Mouse (Mus musculus) liver, embryonic 13.5 days (tissue): ENCODE data around the gene Olfr594. TPM values are rescaled to one million over a fixed set of nuclear protein-coding genes. Genes with fewer than 3 reads are reported as not detected.
"Not testable (repeated sequence)": the region's sequence is repeated elsewhere in the genome, so short reads cannot be mapped to it uniquely, and the experiment has no call there.

Experiments
- ATAC-seq: fragments of 200-750 bp; cut with Nextera tagmentation; 2 replicates; pipeline ENCODE4 v1.8.0; 2017; ENCODE audit warnings: low read depth, mild to moderate bottlenecking, moderate number of reproducible peaks, moderate library complexity
- DNase-seq: peaks from one replicate; pipeline ENCODE4 v3.0.0; 2022
- H3K27ac ChIP-seq: fragments of 300-500 bp; sonication (generic); 2 replicates; pipeline ENCODE4 v1.5.1; 2015; ENCODE audit warnings: moderate library complexity, mild to moderate bottlenecking, inconsistent platforms
- H3K27me3 ChIP-seq: fragments of 300-500 bp; sonication (generic); 2 replicates; pipeline ENCODE4 v1.6.1; 2015; ENCODE audit warnings: mild to moderate bottlenecking, inconsistent platforms
- H3K36me3 ChIP-seq: fragments of 300-500 bp; sonication (generic); 2 replicates; pipeline ENCODE4 v1.6.1; 2015; ENCODE audit warnings: mild to moderate bottlenecking, inconsistent platforms
- H3K4me1 ChIP-seq: fragments of 300-500 bp; sonication (generic); replicated peaks from 2 replicates; pipeline ENCODE4 v1.6.1; 2015; ENCODE audit warnings: inconsistent platforms
- H3K4me2 ChIP-seq: fragments of 300-500 bp; sonication (generic); 2 replicates; pipeline ENCODE4 v1.6.1; 2015; ENCODE audit warnings: inconsistent platforms, mild to moderate bottlenecking, moderate library complexity
- H3K4me3 ChIP-seq: fragments of 300-500 bp; sonication (generic); replicated peaks from 2 replicates; pipeline ENCODE4 v1.5.1; 2015; ENCODE audit warnings: mild to moderate bottlenecking, inconsistent platforms
- H3K9ac ChIP-seq: fragments of 300-500 bp; sonication (generic); 2 replicates; pipeline ENCODE4 v1.6.1; 2015; ENCODE audit warnings: mild to moderate bottlenecking, inconsistent platforms
- H3K9me3 ChIP-seq: fragments of 300-500 bp; sonication (generic); replicated peaks from 2 replicates; pipeline ENCODE4 v1.6.1; 2016; ENCODE audit warnings: inconsistent platforms
- WGBS: fragments of 180-500 bp; shearing (Covaris S2); methylation state at CpG from one replicate; pipeline ENCODE4 v1.1.7; 2015; ENCODE audit not compliant: insufficient replicate concordance; 5-methylcytosine and 5-hydroxymethylcytosine counted together
- microRNA-seq: library from miRNA; unstranded; fragments of <30 nt; microRNA quantifications from one replicate; pipeline ENCODE4, GENCODE M21; 2016
- polyA plus RNA-seq: library from polyadenylated mRNA; unstranded; fragments of >200 nt; fragmentation: Nextera tagmentation; extraction: Ambion mirVana; gene quantifications from 2 replicates; pipeline ENCODE4 v1.2.1, GENCODE M21; 2015

The Olfr594 gene
- not detected in 2 replicates for polyA plus RNA-seq

DNA sequence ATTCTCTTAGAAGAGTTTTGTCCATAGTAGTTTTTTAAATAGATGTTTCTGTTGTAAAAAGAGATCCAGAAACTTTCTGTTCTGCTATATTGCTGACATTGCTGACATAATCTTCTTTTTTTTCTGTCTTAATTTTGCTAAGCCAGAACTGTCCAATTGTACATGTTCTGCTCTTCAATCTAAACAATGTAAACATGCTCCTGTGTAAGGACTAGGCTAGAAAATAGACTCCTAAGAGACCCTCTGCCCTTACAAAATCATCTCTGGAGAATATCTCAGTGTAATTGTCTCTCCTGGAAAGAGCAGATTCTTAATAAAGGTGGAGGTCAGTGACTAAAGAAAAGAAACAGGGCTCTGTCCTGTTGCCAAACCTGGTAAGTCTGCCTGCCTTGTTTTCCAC, at the start of gene Olfr594:
Gene Olfr594 (plus strand): TSS at position 301 of the 400 bp plus-strand sequence.
- Histone ChIP-seq H3K27ac (no peak within 1 kb of the TSS), H3K9ac (no peak within 1 kb of the TSS), H3K36me3 (no peaks in the 10 kb centered on the region), H3K9me3 (no peaks in the 10 kb centered on the region), H3K27me3 (no peaks in the 10 kb centered on the region), H3K4me2 (no peak within 1 kb of the TSS), H3K4me1 (no peaks in the 10 kb centered on the region), H3K4me3 (no peak within 1 kb of the TSS)
- no peak for ATAC-seq
- DNase-seq, result no peak

- whole genome bisulfite sequencing, result 46% methylated on average over 5 of the region's 5 CpGs
These were observed 47.1 kb upstream of the Olfr594 start for GRCm38 (mm10) chr7:103169697-103170096.

DNA sequence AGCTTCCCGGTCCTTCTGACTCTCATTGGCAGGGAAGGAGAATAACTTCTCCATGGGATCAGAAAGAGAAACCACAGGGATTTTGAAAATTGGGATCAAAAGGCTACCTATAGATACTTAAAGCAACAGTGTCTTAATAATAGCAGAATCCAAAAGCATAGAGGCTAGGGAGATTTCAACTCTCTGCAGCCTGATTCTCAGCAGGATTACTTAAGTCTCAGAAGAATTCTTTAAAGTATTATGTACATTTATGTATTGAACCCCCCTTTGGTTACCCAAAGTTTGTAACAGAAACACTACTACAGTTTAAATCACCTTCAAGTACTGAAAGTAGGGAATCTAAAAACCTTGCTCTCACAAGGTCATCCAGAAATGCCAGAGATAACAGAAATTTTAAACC, 38.6 kb upstream of the Olfr594 start, which contains the start of gene Olfr591:
Gene Olfr591 (minus strand): TSS at position 101 of the 400 bp plus-strand sequence.
- no peak within 1 kb of the TSS for H3K4me3 ChIP-seq
- H3K36me3 ChIP-seq, result no peaks in the 10 kb centered on the region
- DNase-seq (no peak), ATAC-seq (no peak)
- H3K27me3 ChIP-seq, result no peaks in the 10 kb centered on the region
- no peak within 1 kb of the TSS for H3K9ac ChIP-seq
- no peak within 1 kb of the TSS for H3K27ac ChIP-seq
- no peaks in the 10 kb centered on the region for H3K4me1 ChIP-seq
- H3K4me2 ChIP-seq, result no peak within 1 kb of the TSS
- no peaks in the 10 kb centered on the region for H3K9me3 ChIP-seq
- WGBS, result 40% methylated on average over 1 of the region's 1 CpGs

More at GRCm38 (mm10) chr7:103169697-103170096, 47.1 kb upstream of the Olfr594 start:
- H3K4me2 ChIP-seq, result no peak overlapping the region
- no peak overlapping the region for H3K9ac ChIP-seq
- H3K4me3 ChIP-seq, result no peak overlapping the region
- no peaks in the 10 kb centered on the region for H3K9me3 ChIP-seq
- H3K4me1 ChIP-seq, result no peaks in the 10 kb centered on the region
- H3K27ac ChIP-seq, result no peak overlapping the region
- no peak for ATAC-seq
- no peak for DNase-seq
- no peaks in the 10 kb centered on the region for H3K27me3 ChIP-seq
- H3K36me3 ChIP-seq, result no peaks in the 10 kb centered on the region

DNA sequence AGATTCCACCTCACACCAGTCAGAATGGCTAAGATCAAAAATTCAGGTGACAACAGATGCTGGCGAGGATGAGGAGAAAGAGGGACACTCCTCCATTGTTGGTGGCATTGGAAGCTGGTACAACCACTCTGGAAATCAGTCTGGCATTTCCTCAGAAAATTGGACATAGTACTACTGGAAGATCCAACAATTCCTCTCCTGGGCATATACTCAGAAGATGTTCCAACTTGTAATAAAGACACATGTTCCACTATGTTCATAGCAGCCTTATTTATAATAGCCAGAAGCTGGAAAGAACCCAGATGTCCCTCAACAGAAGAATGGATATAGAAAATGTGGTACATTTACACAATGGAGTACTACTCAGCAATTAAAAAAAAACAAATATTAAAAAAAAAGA, 32.3 kb upstream of the Olfr594 start, which contains the start of gene Olfr592:
Gene Olfr592 (plus strand): TSS at position 301 of the 400 bp plus-strand sequence.
- not testable (repeated sequence) for H3K27me3 ChIP-seq, H3K4me1 ChIP-seq, ATAC-seq, DNase-seq, H3K27ac ChIP-seq, H3K4me2 ChIP-seq, H3K36me3 ChIP-seq, H3K9ac ChIP-seq, H3K4me3 ChIP-seq, H3K9me3 ChIP-seq
- WGBS, result 38% methylated on average over 1 of the region's 1 CpGs

GRCm38 (mm10) chr7:103211562-103211961, 5.2 kb upstream of the Olfr594 start, which contains the start of gene Olfr593:
Gene Olfr593 (plus strand): TSS chr7:103211862.
- Histone ChIP-seq H3K27me3 (no peaks in the 10 kb centered on the region), H3K9ac (no peak within 1 kb of the TSS), H3K4me2 (no peak within 1 kb of the TSS), H3K36me3 (no peaks in the 10 kb centered on the region), H3K4me3 (no peak within 1 kb of the TSS), H3K4me1 (no peaks in the 10 kb centered on the region), H3K27ac (no peak within 1 kb of the TSS), H3K9me3 (no peaks in the 10 kb centered on the region)
- DNase-seq (no peak), ATAC-seq (no peak)
- WGBS, result 59% methylated on average over 1 of the region's 1 CpGs

DNA sequence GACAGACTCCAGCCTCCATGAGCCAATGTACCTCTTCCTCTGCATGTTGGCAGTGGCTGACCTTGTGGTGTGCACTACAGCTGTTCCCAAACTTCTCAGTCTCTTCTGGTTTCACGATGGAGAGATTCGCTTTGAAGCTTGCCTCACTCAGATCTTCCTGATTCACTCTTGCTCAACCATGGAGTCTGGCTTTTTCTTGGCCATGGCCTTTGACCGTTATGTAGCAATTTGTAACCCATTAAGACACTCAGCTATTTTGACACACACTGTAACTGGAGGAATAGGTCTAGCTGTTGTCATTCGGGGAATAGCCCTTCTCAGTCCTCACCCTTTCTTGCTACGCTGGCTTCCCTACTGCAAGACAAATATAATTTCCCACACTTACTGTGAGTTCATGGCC, 4.7 kb upstream of the Olfr594 start:
- not testable (repeated sequence) for H3K4me2 ChIP-seq, H3K9ac ChIP-seq, H3K9me3 ChIP-seq, H3K4me3 ChIP-seq, ATAC-seq, H3K4me1 ChIP-seq, H3K36me3 ChIP-seq, H3K27me3 ChIP-seq, DNase-seq, H3K27ac ChIP-seq
- WGBS, result 74% methylated on average over 5 of the region's 5 CpGs

DNA sequence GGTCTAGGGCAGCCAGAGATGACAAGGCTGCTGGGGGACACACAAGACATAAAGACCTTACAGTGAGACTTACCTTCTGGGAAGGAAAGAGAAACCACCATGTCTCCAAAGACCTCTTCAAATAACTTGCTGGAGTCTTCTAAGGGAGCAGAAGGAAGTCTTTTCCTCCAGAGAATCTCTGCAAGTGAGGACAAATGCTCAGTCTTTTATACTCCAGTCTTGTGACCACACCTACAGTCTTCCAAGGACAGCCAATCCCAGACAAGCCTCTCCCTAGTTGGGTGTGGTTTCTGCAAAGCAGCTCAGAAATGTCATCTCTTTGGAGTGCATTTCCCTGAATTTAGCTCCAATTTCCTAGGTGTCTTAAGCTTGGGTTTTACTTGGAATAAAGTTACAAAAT, 35.6 kb downstream of the Olfr594 start, which contains the start of gene Usp17ld:
Gene Usp17ld (minus strand): TSS at position 101 of the 400 bp plus-strand sequence.
- not testable (repeated sequence) for H3K9me3 ChIP-seq, H3K9ac ChIP-seq, H3K36me3 ChIP-seq, H3K4me1 ChIP-seq, ATAC-seq, H3K4me3 ChIP-seq, H3K27ac ChIP-seq, DNase-seq, H3K27me3 ChIP-seq, H3K4me2 ChIP-seq

Small RNA genes lying within 50 kb of the gene (microRNA-seq; reads per million reads assigned to microRNA genes)
- gene Gm23550 (not detected), gene Gm25171 (not detected)

Other genes with a start within 250 kb of the Olfr594 start
- not detected in 2 replicates for gene Olfr577, start 241.1 kb upstream of the Olfr594 start, polyA plus RNA-seq
- gene Olfr578, start 227.7 kb upstream of the Olfr594 start, polyA plus RNA-seq, result not detected in 2 replicates
- not detected in 2 replicates for gene Olfr582, start 179.0 kb upstream of the Olfr594 start, polyA plus RNA-seq
- gene Olfr583, start 165.7 kb upstream of the Olfr594 start, polyA plus RNA-seq, result not detected in 2 replicates
- gene Olfr584, start 135.1 kb upstream of the Olfr594 start, polyA plus RNA-seq, result not detected in 2 replicates
- gene Olfr585, start 119.3 kb upstream of the Olfr594 start, polyA plus RNA-seq, result not detected in 2 replicates
- not detected in 2 replicates for gene Olfr586, start 91.4 kb upstream of the Olfr594 start, polyA plus RNA-seq
- not detected in 2 replicates for gene Olfr588-ps1, start 76.1 kb upstream of the Olfr594 start, polyA plus RNA-seq
- gene Olfr589, start 60.6 kb upstream of the Olfr594 start, polyA plus RNA-seq, result not detected in 2 replicates
- gene Olfr591, start 38.7 kb upstream of the Olfr594 start, polyA plus RNA-seq, result not detected in 2 replicates
- gene Olfr592, start 32.2 kb upstream of the Olfr594 start, polyA plus RNA-seq, result not detected in 2 replicates
- gene Olfr593, start 5.1 kb upstream of the Olfr594 start, polyA plus RNA-seq, result not detected in 2 replicates
- not detected in 2 replicates for gene Usp17ld, start 35.5 kb downstream of the Olfr594 start, polyA plus RNA-seq
- not detected in 2 replicates for gene Olfr596, start 88.7 kb downstream of the Olfr594 start, polyA plus RNA-seq
- gene Olfr597, start 99.3 kb downstream of the Olfr594 start, polyA plus RNA-seq, result not detected in 2 replicates
- not detected in 2 replicates for gene Olfr598, start 106.6 kb downstream of the Olfr594 start, polyA plus RNA-seq
- not detected in 2 replicates for gene Olfr599, start 118.9 kb downstream of the Olfr594 start, polyA plus RNA-seq
- gene Olfr600, start 132.7 kb downstream of the Olfr594 start, polyA plus RNA-seq, result not detected in 2 replicates
- gene Olfr601, start 145.7 kb downstream of the Olfr594 start, polyA plus RNA-seq, result not detected in 2 replicates
- gene Olfr603, start 169.2 kb downstream of the Olfr594 start, polyA plus RNA-seq, result not detected in 2 replicates
- gene Usp17lc, start 198.1 kb downstream of the Olfr594 start, polyA plus RNA-seq, result not detected in 2 replicates
- not detected in 2 replicates for gene Olfr605, start 228.4 kb downstream of the Olfr594 start, polyA plus RNA-seq
- gene Olfr606, start 232.1 kb downstream of the Olfr594 start, polyA plus RNA-seq, result not detected in 2 replicates
- not detected in 2 replicates for gene Olfr607, start 247.2 kb downstream of the Olfr594 start, polyA plus RNA-seq